Mouse (Mus musculus) liver, embryonic 12.5 days (tissue): Measurements from ENCODE around the gene Dennd1a. TPM values are rescaled to one million over a fixed set of nuclear protein-coding genes. Genes with fewer than 3 reads are reported as not detected.

ENCODE experiments used
- ATAC-seq: fragments of 200-750 bp; cut with Nextera tagmentation; 2 replicates; pipeline ENCODE4 v1.8.0; 2017; ENCODE audit warnings: moderate number of reproducible peaks, mild to moderate bottlenecking, moderate library complexity
- H3K27ac ChIP-seq: fragments of 300-500 bp; sonication (generic); 2 replicates; pipeline ENCODE4 v1.5.1; 2016; ENCODE audit warnings: mild to moderate bottlenecking
- H3K27me3 ChIP-seq: fragments of 300-500 bp; sonication (generic); replicated peaks from 2 replicates; pipeline ENCODE4 v1.6.1; 2016; ENCODE audit warnings: mild to moderate bottlenecking, moderate library complexity
- H3K36me3 ChIP-seq: fragments of 300-500 bp; sonication (generic); 2 replicates; pipeline ENCODE4 v1.6.1; 2016; ENCODE audit warnings: mild to moderate bottlenecking, moderate library complexity
- H3K4me1 ChIP-seq: fragments of 300-500 bp; sonication (generic); 2 replicates; pipeline ENCODE4 v1.6.1; 2016
- H3K4me2 ChIP-seq: fragments of 300-500 bp; sonication (generic); 2 replicates; pipeline ENCODE4 v1.6.1; 2016; ENCODE audit warnings: mild to moderate bottlenecking, moderate library complexity
- H3K4me3 ChIP-seq: fragments of 300-500 bp; sonication (generic); 2 replicates; pipeline ENCODE4 v1.5.1; 2016; ENCODE audit warnings: mild to moderate bottlenecking, moderate library complexity
- H3K9ac ChIP-seq: fragments of 300-500 bp; sonication (generic); 2 replicates; pipeline ENCODE4 v1.6.1; 2016; ENCODE audit warnings: mild to moderate bottlenecking, moderate library complexity
- H3K9me3 ChIP-seq: fragments of 300-500 bp; sonication (generic); replicated peaks from 2 replicates; pipeline ENCODE4 v1.6.1; 2016; ENCODE audit warnings: mild to moderate bottlenecking, moderate library complexity
- WGBS: fragments of 180-500 bp; shearing (Covaris S2); methylation state at CpG from one replicate; pipeline ENCODE4 v1.1.7; 2016; ENCODE audit not compliant: insufficient replicate concordance; 5-methylcytosine and 5-hydroxymethylcytosine counted together
- polyA plus RNA-seq: library from polyadenylated mRNA; unstranded; fragments of >200 nt; fragmentation: Nextera tagmentation; extraction: Ambion mirVana; gene quantifications from 2 replicates; pipeline ENCODE4 v1.2.1, GENCODE M21; 2016

The Dennd1a gene
- polyA plus RNA-seq, 1 experiment from 2014 or later = 13.3 TPM

DNA sequence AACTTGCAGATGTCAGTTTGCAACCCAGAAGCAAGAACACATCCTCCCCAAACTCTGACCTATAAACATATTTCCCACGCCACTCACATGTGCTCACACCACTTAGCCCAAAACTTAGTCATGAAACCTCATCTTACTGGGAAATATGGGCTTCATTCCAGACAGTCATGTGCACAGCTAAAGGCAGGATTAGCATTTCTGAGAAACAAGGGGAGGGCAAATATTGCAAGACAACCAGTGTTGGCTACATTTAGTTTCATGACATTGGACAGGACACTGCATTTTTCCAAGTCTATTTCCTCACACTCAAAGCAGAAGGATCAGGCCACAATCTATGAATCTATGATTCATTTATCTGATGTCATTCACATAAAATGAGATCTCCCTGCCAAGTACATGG is 4.3 kb upstream of the Dennd1a start:
- Histone ChIP-seq H3K36me3 (no peaks in the 10 kb centered on the region), H3K9me3 (no peaks in the 10 kb centered on the region), H3K27ac (no peak overlapping the region), H3K4me3 (no peak overlapping the region), H3K27me3 (peaks cover 14% of the 10 kb centered on the region), H3K9ac (no peak overlapping the region), H3K4me1 (peaks cover 14% of the 10 kb centered on the region), H3K4me2 (no peak overlapping the region)
- 66% methylated on average over 1 of the region's 1 CpGs for WGBS
- no peak for ATAC-seq

DNA sequence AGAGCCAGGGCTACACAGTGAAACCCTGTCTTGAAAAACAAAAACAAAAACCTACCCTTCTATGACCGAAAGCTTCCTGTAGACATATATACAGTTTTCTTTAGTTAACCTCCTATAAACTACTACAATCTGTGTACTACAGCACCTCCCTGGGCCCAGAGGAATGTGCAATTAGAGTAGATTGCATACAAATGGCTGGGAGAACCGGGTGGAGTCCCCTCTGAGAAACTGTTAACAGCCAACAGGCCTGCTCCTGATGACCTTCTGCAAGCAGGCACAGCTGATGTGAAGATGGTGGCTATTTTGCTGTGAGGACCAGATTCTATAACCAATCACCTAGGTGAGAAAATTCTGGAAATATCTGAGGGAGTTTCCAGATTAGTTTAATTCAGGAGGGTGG is 1.0 kb upstream of the Dennd1a start:
- 47% methylated on average over 2 of the region's 2 CpGs for WGBS
- H3K4me2 ChIP-seq = no peak overlapping the region
- 0 out of 2 replicates have a peak overlapping the region, but pooled peaks have one; percentile 94 for H3K27ac ChIP-seq
- peak overlapping the region; percentile 95; the same call in 1 of the 2 replicates for H3K4me3 ChIP-seq
- H3K27me3 ChIP-seq = peaks cover 11% of the 10 kb centered on the region
- H3K4me1 ChIP-seq = peaks cover 41% of the 10 kb centered on the region
- no peaks in the 10 kb centered on the region for H3K36me3 ChIP-seq
- H3K9ac ChIP-seq = peak overlapping the region; percentile 94; the same call in 1 of the 2 replicates
- H3K9me3 ChIP-seq = no peaks in the 10 kb centered on the region
- ATAC-seq = no peak

GRCm38 (mm10) chr2:38286433-38286732 is 807 bp downstream of the Dennd1a start:
- peak overlapping the region; percentile 95 for H3K4me3 ChIP-seq
- ATAC-seq = peak; percentile 72
- H3K27me3 ChIP-seq = 0 out of 2 replicates have a peak, but pooled peaks cover 4% of the 10 kb centered on the region
- 0% methylated on average over 4 of the region's 4 CpGs for WGBS
- H3K36me3 ChIP-seq = no peaks in the 10 kb centered on the region
- peak overlapping the region; percentile 87 for H3K4me2 ChIP-seq
- H3K9me3 ChIP-seq = no peaks in the 10 kb centered on the region
- H3K9ac ChIP-seq = peak overlapping the region; percentile 94
- peak overlapping the region; percentile 94 for H3K27ac ChIP-seq
- H3K4me1 ChIP-seq = peaks cover 43% of the 10 kb centered on the region

GRCm38 (mm10) chr2:38285781-38286432 is 1.3 kb downstream of the Dennd1a start:
- Histone ChIP-seq H3K9ac (peak overlapping the region; percentile 94), H3K27me3 (0 out of 2 replicates have a peak, but pooled peaks cover 4% of the 10 kb centered on the region), H3K4me3 (peak overlapping the region; percentile 95), H3K27ac (peak overlapping the region; percentile 94), H3K9me3 (no peaks in the 10 kb centered on the region), H3K4me1 (peaks cover 43% of the 10 kb centered on the region), H3K36me3 (no peaks in the 10 kb centered on the region), H3K4me2 (peak overlapping the region; percentile 87)
- ATAC-seq = peak; percentile 51; the same call in 1 of the 2 replicates
- 61% methylated on average over 4 of the region's 4 CpGs for WGBS

- Histone ChIP-seq H3K9me3 (no peaks in the 10 kb centered on the region), H3K4me1 (peaks cover 44% of the 10 kb centered on the region), H3K4me3 (no peak overlapping the region), H3K27me3 (no peaks in the 10 kb centered on the region), H3K36me3 (no peaks in the 10 kb centered on the region), H3K4me2 (no peak overlapping the region), H3K27ac (no peak overlapping the region), H3K9ac (no peak overlapping the region)
- WGBS = 78% methylated on average over 1 of the region's 1 CpGs
- no peak for ATAC-seq
Measured at GRCm38 (mm10) chr2:38283961-38284360, 3.2 kb downstream of the Dennd1a start.

GRCm38 (mm10) chr2:38280376-38280775 is 6.8 kb downstream of the Dennd1a start:
- Histone ChIP-seq H3K9ac (no peak overlapping the region), H3K27ac (no peak overlapping the region), H3K4me1 (peaks cover 23% of the 10 kb centered on the region), H3K36me3 (no peaks in the 10 kb centered on the region), H3K4me2 (no peak overlapping the region), H3K27me3 (no peaks in the 10 kb centered on the region), H3K4me3 (no peak overlapping the region), H3K9me3 (no peaks in the 10 kb centered on the region)
- ATAC-seq = no peak

GRCm38 (mm10) chr2:38274973-38275372 is 12.2 kb downstream of the Dennd1a start:
- H3K9ac ChIP-seq = no peak overlapping the region
- H3K4me1 ChIP-seq = peaks cover 6% of the 10 kb centered on the region; the same call in 1 of the 2 replicates
- WGBS = 80% methylated on average over 2 of the region's 2 CpGs
- H3K36me3 ChIP-seq = no peaks in the 10 kb centered on the region
- no peak overlapping the region for H3K4me3 ChIP-seq
- H3K4me2 ChIP-seq = no peak overlapping the region
- no peaks in the 10 kb centered on the region for H3K9me3 ChIP-seq
- H3K27me3 ChIP-seq = no peaks in the 10 kb centered on the region
- ATAC-seq = no peak
- H3K27ac ChIP-seq = no peak overlapping the region

GRCm38 (mm10) chr2:38263653-38264052 is 23.5 kb downstream of the Dennd1a start:
- H3K4me1 ChIP-seq = peaks cover 11% of the 10 kb centered on the region
- H3K4me3 ChIP-seq = no peak overlapping the region
- H3K27me3 ChIP-seq = no peaks in the 10 kb centered on the region
- H3K9me3 ChIP-seq = no peaks in the 10 kb centered on the region
- peaks cover under 1% of the 10 kb centered on the region; the same call in 1 of the 2 replicates for H3K36me3 ChIP-seq
- H3K4me2 ChIP-seq = no peak overlapping the region
- ATAC-seq = no peak
- H3K9ac ChIP-seq = no peak overlapping the region
- 88% methylated on average over 2 of the region's 2 CpGs for WGBS
- no peak overlapping the region for H3K27ac ChIP-seq

DNA sequence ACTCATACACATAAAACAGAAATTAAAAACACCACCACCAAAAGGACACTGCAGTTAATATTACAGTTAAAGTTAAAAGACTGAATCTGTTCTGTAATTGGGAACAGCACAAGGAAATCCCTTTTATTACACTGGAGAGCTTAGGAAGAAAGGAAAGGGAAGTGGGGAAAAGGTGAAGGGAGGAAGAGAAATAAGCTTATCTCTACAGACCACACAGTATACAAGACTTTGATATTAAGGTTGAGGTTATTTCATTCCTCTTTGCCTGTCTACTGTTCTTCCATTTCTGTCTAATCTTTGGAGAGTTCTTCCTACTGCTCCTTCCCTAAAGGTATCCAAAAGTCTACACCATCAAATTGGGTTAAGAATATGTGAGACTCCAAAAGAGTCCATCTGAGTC is 28.1 kb downstream of the Dennd1a start:
- no peak overlapping the region for H3K4me2 ChIP-seq
- ATAC-seq = 0 out of 2 replicates have a peak, but pooled peaks have one; percentile 35
- H3K9me3 ChIP-seq = no peaks in the 10 kb centered on the region
- H3K27ac ChIP-seq = no peak overlapping the region
- H3K4me1 ChIP-seq = peaks cover 20% of the 10 kb centered on the region
- no peaks in the 10 kb centered on the region for H3K27me3 ChIP-seq
- no peak overlapping the region for H3K9ac ChIP-seq
- no peak overlapping the region for H3K4me3 ChIP-seq
- H3K36me3 ChIP-seq = no peaks in the 10 kb centered on the region

GRCm38 (mm10) chr2:38237616-38238015 is 49.6 kb downstream of the Dennd1a start:
- Histone ChIP-seq H3K4me3 (no peak overlapping the region), H3K27me3 (no peaks in the 10 kb centered on the region), H3K4me1 (peaks cover 18% of the 10 kb centered on the region), H3K9ac (no peak overlapping the region), H3K9me3 (no peaks in the 10 kb centered on the region), H3K36me3 (peaks cover 6% of the 10 kb centered on the region), H3K4me2 (no peak overlapping the region), H3K27ac (no peak overlapping the region)
- 96% methylated on average over 1 of the region's 1 CpGs for WGBS
- no peak for ATAC-seq

DNA sequence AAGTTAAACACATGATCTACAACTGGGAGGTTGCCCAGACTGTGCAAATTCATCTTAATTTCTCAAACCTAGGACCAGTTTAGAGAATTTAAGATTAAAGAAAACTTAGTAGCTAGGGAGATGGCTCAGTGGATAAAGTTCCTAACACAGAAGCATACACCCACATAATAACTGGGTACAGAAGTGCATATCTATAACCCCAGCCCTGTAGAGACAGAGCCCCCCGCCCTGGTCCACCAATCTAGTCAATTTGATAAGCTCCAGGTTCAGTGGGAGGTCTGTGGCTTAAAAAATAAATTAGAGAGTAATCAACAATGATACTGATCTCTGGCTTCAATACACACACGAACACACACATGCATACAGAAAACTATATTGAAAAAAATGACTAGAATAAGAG is 51.6 kb downstream of the Dennd1a start:
- H3K27ac ChIP-seq = peak overlapping the region; percentile 62; the same call in 1 of the 2 replicates
- WGBS = 31% methylated on average over 2 of the region's 2 CpGs
- no peak overlapping the region for H3K4me3 ChIP-seq
- H3K27me3 ChIP-seq = no peaks in the 10 kb centered on the region
- H3K9me3 ChIP-seq = no peaks in the 10 kb centered on the region
- no peaks in the 10 kb centered on the region for H3K36me3 ChIP-seq
- H3K9ac ChIP-seq = no peak overlapping the region
- H3K4me2 ChIP-seq = peak overlapping the region; percentile 28
- ATAC-seq = peak; percentile 91
- peaks cover 31% of the 10 kb centered on the region for H3K4me1 ChIP-seq

- Histone ChIP-seq H3K36me3 (no peaks in the 10 kb centered on the region), H3K9ac (no peak overlapping the region), H3K27ac (no peak overlapping the region), H3K4me1 (peaks cover 34% of the 10 kb centered on the region), H3K27me3 (no peaks in the 10 kb centered on the region), H3K4me3 (no peak overlapping the region), H3K9me3 (no peaks in the 10 kb centered on the region), H3K4me2 (no peak overlapping the region)
- 43% methylated on average over 5 of the region's 5 CpGs for WGBS
- ATAC-seq = peak; percentile 82
Measured at GRCm38 (mm10) chr2:38229882-38230281, 57.3 kb downstream of the Dennd1a start.

DNA sequence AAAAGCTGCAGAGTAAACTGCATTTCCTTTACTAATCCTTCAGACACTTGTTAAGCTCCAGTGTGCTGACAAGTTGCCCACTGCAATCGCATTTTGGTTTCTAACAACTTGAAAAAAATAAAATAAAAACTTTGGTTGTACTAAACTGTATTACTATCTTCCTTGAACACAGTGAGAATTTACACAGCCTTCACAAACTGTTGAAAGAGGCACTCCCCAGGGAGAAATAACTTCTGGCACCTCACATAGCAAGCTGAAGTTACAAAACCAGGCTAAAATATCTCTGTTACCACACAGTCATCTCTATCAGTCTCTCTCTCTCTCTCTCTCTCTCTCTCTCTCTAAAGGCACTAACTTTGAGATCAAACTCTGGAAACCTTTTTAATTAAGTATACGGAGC is 63.4 kb downstream of the Dennd1a start:
- WGBS = 68% methylated on average over 2 of the region's 2 CpGs
- no peak overlapping the region for H3K9ac ChIP-seq
- no peaks in the 10 kb centered on the region for H3K27me3 ChIP-seq
- no peak for ATAC-seq
- no peak overlapping the region for H3K4me3 ChIP-seq
- no peak overlapping the region for H3K4me2 ChIP-seq
- no peaks in the 10 kb centered on the region for H3K36me3 ChIP-seq
- no peak overlapping the region for H3K27ac ChIP-seq
- peaks cover 34% of the 10 kb centered on the region for H3K4me1 ChIP-seq
- no peaks in the 10 kb centered on the region for H3K9me3 ChIP-seq
